Mouse (Mus musculus) embryo, embryonic 10 days (tissue): ENCODE data around the gene Gm17175.
"Not testable (repeated sequence)": the region's sequence is repeated elsewhere in the genome, so short reads cannot be mapped to it uniquely, and the experiment has no call there.

Experiments
- DNase-seq: peaks from one replicate; pipeline ENCODE4 v3.0.0-alpha.2; 2015; ENCODE audit warnings: low spot score

The Gm17175 gene

DNA sequence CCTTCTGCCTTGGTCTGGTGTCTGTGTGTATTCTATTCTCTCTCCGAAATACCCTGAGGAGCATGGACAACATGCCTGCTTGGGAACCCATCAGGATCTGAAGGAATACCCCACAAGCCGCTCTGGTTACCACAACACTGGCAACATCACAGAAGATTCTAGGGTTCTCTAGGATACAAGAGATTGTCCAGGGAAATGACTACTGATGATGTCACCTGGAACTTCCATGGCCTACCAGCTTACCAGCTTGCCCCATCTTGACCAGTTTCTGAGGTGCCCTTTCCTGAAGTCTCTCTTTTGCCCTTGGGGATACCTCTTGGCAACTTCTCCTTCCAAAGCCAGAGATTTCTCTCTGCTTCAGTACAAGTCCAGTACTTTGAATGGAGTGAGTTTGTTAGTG, at the start of gene Gm17175:
TSS of gene Gm17175 (minus strand) at position 101 of the 400 bp plus-strand sequence.
- not testable (repeated sequence) for DNase-seq

DNA sequence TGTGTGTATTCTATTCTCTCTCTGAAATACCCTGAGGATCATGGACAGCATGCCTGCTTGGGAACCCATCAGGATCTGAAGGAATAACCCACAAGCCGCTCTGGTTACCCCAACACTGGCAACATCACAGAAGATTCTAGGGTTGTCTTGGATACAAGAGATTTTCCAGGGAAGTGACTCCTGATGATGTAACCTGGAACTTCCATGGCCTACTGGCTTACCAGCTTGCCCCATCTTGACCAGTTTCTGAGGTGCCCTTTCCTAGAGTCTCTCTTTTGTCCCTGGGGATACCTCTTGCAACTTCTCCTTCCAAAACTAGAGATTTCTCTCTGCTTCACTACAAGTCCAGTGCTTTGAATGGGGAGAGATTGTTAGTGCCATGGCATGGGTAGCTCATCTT, 37.3 kb upstream of the Gm17175 start, which contains the start of gene Gm17078:
TSS of gene Gm17078 (minus strand) at position 101 of the 400 bp plus-strand sequence.
- no peak for DNase-seq

DNA sequence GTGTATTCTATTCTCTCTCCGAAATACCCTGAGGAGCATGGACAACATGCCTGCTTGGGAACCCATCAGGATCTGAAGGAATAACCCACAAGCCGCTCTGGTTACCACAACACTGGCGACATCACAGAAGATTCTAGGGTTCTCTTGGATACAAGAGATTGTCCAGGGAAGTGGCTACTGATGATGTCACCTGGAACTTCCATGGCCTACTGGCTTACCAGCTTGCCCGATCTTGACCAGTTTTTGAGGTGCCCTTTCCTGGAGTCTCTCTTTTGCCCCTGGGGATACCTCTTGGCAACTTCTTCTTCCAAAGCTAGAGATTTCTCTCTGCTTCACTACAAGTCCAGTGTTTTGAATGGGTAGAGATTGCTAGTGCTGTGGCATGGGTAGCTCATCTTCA, 18.2 kb upstream of the Gm17175 start, which contains the start of gene Gm17174:
TSS of gene Gm17174 (minus strand) at position 101 of the 400 bp plus-strand sequence.
- not testable (repeated sequence) for DNase-seq

DNA sequence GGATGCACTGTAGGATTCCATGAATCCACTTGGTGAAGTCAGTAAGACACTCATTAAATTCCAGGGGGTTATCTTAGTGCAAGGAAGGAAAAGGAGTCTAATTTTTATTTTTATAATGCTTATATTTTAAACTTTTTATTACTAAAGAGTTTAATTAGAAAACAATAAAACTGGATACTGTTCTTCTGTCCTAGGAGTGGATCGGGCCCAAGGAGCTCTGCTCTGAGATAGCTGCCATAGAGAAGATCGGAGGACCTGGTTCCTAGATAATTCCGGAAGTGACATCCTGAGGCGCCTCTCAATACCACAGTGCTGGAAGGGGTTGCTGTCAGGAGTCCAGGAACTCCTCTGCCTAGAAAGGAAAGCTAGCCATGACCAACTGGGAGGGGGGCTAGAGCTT, 21.4 kb downstream of the Gm17175 start, which contains the start of gene Gm5622:
TSS of gene Gm5622 (plus strand) at position 301 of the 400 bp plus-strand sequence.
- no peak for DNase-seq
